Mouse (Mus musculus): ENCODE measurements around the gene Arhgef10l. TPM values are rescaled to one million over a fixed set of nuclear protein-coding genes. Genes with fewer than 3 reads are reported as not detected.

Arhgef10l gene
- polyA plus RNA-seq, 1 experiment from 2014 or later: 13.4 TPM

DNA sequence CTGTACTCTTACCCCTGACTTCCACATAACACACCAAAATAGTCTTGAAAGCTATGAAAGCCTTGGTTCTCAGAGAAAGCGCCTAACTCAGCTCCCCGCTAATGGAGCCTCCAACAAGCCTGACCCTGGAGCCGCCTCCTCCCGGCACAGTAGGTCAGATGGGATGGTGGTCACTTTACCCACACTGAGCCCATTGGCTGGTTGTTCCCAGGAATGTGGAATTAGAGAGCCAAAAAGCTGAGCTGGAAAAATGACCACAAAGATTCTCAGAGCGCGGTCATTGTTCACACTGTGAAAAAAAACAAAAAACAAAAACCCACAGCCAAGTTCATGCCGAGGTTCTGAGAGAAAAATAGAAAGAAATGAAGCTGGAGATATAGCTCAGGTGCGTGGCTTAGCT, 9.3 kb downstream of the Arhgef10l start:
- H3K4me3 ChIP-seq (ENCODE audit: low read depth, low read length): no peak overlapping the region
- 69% methylated on average over 8 of the region's 8 CpGs for WGBS
- no peak overlapping the region for H3K9ac ChIP-seq (ENCODE audit: low read depth, low read length)
- no peaks in the 10 kb centered on the region for H3K27me3 ChIP-seq (replicated peaks; ENCODE audit: control insufficient read depth, insufficient read depth, low read length)
- no peak overlapping the region for H3K4me2 ChIP-seq (ENCODE audit: low read depth, low read length)
- no peak overlapping the region; the same call in 1 of the 2 replicates for H3K27ac ChIP-seq (replicated peaks; ENCODE audit: low read depth, low read length)
- no peaks in the 10 kb centered on the region for H3K36me3 ChIP-seq (ENCODE audit: control insufficient read depth, insufficient read depth, low read length)
- peaks cover 21% of the 10 kb centered on the region for H3K4me1 ChIP-seq (ENCODE audit: control insufficient read depth, insufficient read depth, low read length)
- H3K9me3 ChIP-seq (ENCODE audit: control insufficient read depth, low read length): no peaks in the 10 kb centered on the region
- DNase-seq (ENCODE audit: low spot score) (no peak), ATAC-seq (ENCODE audit: low read depth) (no peak)

GRCm38 (mm10) chr4:140654798-140655197, 11.0 kb downstream of the Arhgef10l start:
- Histone ChIP-seq H3K9me3 (ENCODE audit: control insufficient read depth, low read length) (no peaks in the 10 kb centered on the region), H3K27me3 (replicated peaks; ENCODE audit: control insufficient read depth, insufficient read depth, low read length) (no peaks in the 10 kb centered on the region), H3K9ac (ENCODE audit: low read depth, low read length) (no peak overlapping the region), H3K4me2 (ENCODE audit: low read depth, low read length) (no peak overlapping the region), H3K36me3 (ENCODE audit: control insufficient read depth, insufficient read depth, low read length) (no peaks in the 10 kb centered on the region), H3K4me3 (ENCODE audit: low read depth, low read length) (no peak overlapping the region), H3K27ac (replicated peaks; ENCODE audit: low read depth, low read length) (no peak overlapping the region), H3K4me1 (ENCODE audit: control insufficient read depth, insufficient read depth, low read length) (peaks cover 21% of the 10 kb centered on the region)
- ATAC-seq (ENCODE audit: low read depth) (no peak), DNase-seq (ENCODE audit: low spot score) (no peak)
- 59% methylated on average over 8 of the region's 8 CpGs for WGBS

DNA sequence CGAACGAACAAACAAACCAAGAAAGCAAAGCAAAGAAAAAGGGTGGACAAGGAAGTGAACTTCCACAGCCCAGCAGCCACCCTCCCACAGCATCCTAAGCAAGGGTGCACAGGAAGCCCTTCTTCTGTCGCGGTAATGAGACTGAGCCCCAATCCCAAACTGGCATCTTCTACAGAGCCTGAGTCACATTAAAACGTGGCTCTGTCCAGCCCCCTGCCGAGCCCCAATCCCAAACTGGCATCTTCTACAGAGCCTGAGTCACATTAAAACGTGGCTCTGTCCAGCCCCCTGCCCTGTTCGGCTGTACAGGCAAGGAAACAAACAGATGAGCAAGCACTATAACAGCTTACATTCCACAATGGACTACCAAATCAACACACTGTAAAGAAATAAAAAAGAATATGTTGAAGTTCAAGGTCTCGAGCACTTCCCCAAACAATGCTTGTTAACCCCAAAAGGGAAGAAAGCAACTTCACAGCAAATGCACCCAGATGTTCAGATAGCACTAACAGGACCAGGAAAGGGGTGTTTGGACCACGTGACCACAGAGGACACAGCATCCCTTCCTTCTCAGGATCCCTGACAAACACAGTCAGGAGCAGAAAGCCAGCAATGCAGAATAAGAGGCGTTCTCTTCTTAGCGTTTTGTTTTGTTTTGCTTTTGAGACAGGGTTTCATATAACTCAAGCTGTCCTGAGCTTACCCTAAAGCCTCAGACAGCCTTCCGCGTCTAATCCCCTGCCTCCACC, 11.8 kb downstream of the Arhgef10l start:
- WGBS: 36% methylated on average over 14 of the region's 14 CpGs
- DNase-seq (ENCODE audit: low spot score) (peak; percentile 26), ATAC-seq (ENCODE audit: low read depth) (no peak)
- H3K9me3 ChIP-seq (ENCODE audit: control insufficient read depth, low read length): no peaks in the 10 kb centered on the region
- H3K36me3 ChIP-seq (ENCODE audit: control insufficient read depth, insufficient read depth, low read length): no peaks in the 10 kb centered on the region
- H3K4me1 ChIP-seq (ENCODE audit: control insufficient read depth, insufficient read depth, low read length): peaks cover 24% of the 10 kb centered on the region
- H3K27me3 ChIP-seq (replicated peaks; ENCODE audit: control insufficient read depth, insufficient read depth, low read length): no peaks in the 10 kb centered on the region
- H3K4me3 ChIP-seq (ENCODE audit: low read depth, low read length): no peak overlapping the region
- no peak overlapping the region for H3K4me2 ChIP-seq (ENCODE audit: low read depth, low read length)
- H3K9ac ChIP-seq (ENCODE audit: low read depth, low read length): no peak overlapping the region
- H3K27ac ChIP-seq (replicated peaks; ENCODE audit: low read depth, low read length): no peak overlapping the region

DNA sequence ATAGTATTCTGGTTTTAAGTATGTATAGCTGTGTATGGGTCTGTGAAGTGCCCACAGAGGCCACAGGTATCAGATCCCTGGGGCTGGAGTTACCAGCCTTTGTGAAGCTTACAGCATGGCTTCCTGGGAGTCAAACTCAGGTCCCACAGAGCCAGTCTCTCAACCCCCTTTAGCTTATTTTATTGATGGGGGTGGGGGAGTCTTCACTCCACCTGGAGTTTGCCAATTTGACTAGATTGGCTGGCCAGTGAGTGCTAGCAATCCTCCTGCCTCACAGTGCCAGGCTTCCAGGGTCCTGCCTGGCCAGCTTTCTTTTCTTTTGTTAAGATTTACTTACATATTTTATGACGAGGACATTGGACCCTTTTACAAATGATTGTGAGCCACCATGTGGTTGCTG, 16.1 kb downstream of the Arhgef10l start:
- Histone ChIP-seq H3K9me3 (ENCODE audit: control insufficient read depth, low read length) (no peaks in the 10 kb centered on the region), H3K4me2 (ENCODE audit: low read depth, low read length) (no peak overlapping the region), H3K9ac (ENCODE audit: low read depth, low read length) (no peak overlapping the region), H3K27ac (replicated peaks; ENCODE audit: low read depth, low read length) (no peak overlapping the region), H3K4me1 (ENCODE audit: control insufficient read depth, insufficient read depth, low read length) (peaks cover 14% of the 10 kb centered on the region), H3K36me3 (ENCODE audit: control insufficient read depth, insufficient read depth, low read length) (0 out of 2 replicates have a peak, but pooled peaks cover 4% of the 10 kb centered on the region), H3K27me3 (replicated peaks; ENCODE audit: control insufficient read depth, insufficient read depth, low read length) (no peaks in the 10 kb centered on the region), H3K4me3 (ENCODE audit: low read depth, low read length) (no peak overlapping the region)
- WGBS: 72% methylated on average over 1 of the region's 1 CpGs
- ATAC-seq (ENCODE audit: low read depth): no peak
- no peak for DNase-seq (ENCODE audit: low spot score)

DNA sequence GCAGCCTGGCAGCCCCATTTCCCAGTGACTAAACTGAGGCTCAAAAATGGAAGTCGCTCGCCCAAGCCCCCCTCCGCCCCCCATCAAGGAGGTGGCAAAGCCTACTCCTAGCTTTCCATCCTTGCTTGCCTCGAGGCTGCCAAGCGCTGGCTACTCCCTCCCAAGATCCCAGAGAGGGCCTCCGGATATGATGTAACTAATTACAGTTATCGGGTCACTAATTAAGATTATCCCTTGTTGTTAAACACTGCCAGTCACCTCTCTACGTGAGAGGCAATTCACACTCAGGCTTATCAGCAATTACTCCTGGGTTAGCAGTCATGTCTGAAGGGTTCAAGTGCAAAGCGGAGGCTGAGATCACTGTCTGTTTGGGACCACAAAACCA, 16.6 kb downstream of the Arhgef10l start:
- no peak for ATAC-seq (ENCODE audit: low read depth)
- H3K27me3 ChIP-seq (replicated peaks; ENCODE audit: control insufficient read depth, insufficient read depth, low read length): no peaks in the 10 kb centered on the region
- WGBS: 20% methylated on average over 9 of the region's 9 CpGs

DNA sequence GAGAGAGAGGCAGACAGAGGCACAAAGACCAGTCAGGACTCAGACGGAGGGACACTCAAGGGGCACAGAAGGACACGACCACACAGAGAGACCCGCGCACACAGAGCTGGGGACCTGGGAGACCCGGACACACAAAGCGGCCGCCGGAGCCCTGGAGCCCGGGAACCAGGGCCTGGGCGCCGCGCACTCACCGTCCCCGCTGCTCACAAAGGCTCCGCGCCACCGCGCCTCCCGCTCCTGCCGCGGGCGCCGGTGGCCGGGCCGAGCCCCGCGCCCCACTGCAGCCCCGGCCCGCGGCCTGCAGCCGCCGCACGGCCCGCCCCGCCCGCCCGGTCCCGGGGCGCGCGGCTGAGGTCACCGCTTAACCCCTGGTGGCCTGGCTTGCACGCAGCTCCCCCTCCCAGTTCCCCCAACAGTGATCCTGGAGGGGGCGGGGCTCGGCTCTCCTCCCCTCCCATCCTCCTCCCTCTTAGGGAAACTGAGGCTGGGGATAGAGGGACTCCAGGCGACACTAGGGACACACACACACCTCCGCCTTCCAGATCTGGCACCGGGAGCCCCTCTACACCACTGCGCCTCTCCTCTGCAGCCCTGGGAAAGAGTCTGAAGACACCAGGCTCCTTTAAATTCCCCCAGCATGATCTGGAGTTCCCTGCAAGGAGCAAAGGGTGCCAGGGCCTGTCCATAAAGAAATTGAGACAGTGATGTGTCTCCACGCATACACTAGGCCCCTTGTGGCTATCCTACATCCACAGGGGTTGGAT, 17.2 kb downstream of the Arhgef10l start:
- H3K4me2 ChIP-seq (ENCODE audit: low read depth, low read length): peak overlapping the region; percentile 63
- peak overlapping the region; percentile 88 for H3K27ac ChIP-seq (replicated peaks; ENCODE audit: low read depth, low read length)
- H3K36me3 ChIP-seq (ENCODE audit: control insufficient read depth, insufficient read depth, low read length): 0 out of 2 replicates have a peak, but pooled peaks cover 4% of the 10 kb centered on the region
- WGBS: 2% methylated on average over 6 of the region's 50 CpGs
- H3K9ac ChIP-seq (ENCODE audit: low read depth, low read length): peak overlapping the region; percentile 93
- H3K27me3 ChIP-seq (replicated peaks; ENCODE audit: control insufficient read depth, insufficient read depth, low read length): no peaks in the 10 kb centered on the region
- DNase-seq (ENCODE audit: low spot score): peak; percentile 59
- no peaks in the 10 kb centered on the region for H3K9me3 ChIP-seq (ENCODE audit: control insufficient read depth, low read length)
- peak overlapping the region; percentile 66 for H3K4me3 ChIP-seq (ENCODE audit: low read depth, low read length)
- ATAC-seq (ENCODE audit: low read depth): peak; percentile 79
- H3K4me1 ChIP-seq (ENCODE audit: control insufficient read depth, insufficient read depth, low read length): peaks cover 5% of the 10 kb centered on the region; the same call in 1 of the 2 replicates

More for the DNA sequence above, 16.6 kb downstream of the Arhgef10l start:
- no peaks in the 10 kb centered on the region for H3K9me3 ChIP-seq (ENCODE audit: control insufficient read depth, low read length)
- peaks cover 10% of the 10 kb centered on the region for H3K4me1 ChIP-seq (ENCODE audit: control insufficient read depth, insufficient read depth, low read length)
- H3K27ac ChIP-seq (replicated peaks; ENCODE audit: low read depth, low read length): peak overlapping the region; percentile 88; the same call in 1 of the 2 replicates
- H3K9ac ChIP-seq (ENCODE audit: low read depth, low read length): peak overlapping the region; percentile 93
- no peak for DNase-seq (ENCODE audit: low spot score)
- peak overlapping the region; percentile 66 for H3K4me3 ChIP-seq (ENCODE audit: low read depth, low read length)
- H3K4me2 ChIP-seq (ENCODE audit: low read depth, low read length): peak overlapping the region; percentile 63
- H3K36me3 ChIP-seq (ENCODE audit: control insufficient read depth, insufficient read depth, low read length): 0 out of 2 replicates have a peak, but pooled peaks cover 4% of the 10 kb centered on the region

DNA sequence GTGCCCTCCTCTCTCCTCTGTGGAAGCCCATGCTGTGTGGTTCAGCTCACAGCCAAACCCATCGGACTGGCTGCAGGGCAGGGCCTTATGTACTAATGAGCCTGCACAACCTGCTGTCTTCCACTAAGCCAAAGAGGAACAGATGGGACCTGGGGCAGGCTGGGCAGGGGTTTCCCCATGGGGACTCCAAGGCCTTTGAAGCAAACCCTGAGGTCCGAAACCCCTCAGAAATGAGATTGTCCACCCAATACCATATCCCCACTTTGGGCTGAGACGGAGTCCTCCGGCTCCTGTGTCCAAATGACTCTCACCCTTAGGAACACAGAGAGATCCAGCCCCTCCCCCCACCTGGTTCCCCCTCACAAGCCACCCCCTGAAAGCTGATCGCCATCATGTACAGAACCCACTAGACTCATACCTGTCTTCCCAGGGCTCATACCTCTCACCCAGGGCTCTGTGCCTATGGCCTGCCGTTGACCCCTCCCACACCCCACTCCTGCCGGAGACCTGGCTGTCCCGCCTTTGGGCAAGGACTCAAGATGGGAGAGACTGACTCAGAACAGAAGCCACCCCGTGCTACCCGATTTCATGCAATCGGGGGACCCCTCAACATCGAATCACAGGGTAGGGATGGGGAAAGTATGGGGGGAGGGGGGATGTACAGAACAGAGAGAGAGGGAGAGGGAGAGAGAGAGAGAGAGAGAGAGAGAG, 17.9 kb downstream of the Arhgef10l start:
- peak overlapping the region; percentile 66 for H3K4me3 ChIP-seq (ENCODE audit: low read depth, low read length)
- 0 out of 2 replicates have a peak, but pooled peaks cover 4% of the 10 kb centered on the region for H3K36me3 ChIP-seq (ENCODE audit: control insufficient read depth, insufficient read depth, low read length)
- peaks cover 4% of the 10 kb centered on the region; the same call in 1 of the 2 replicates for H3K4me1 ChIP-seq (ENCODE audit: control insufficient read depth, insufficient read depth, low read length)
- H3K9me3 ChIP-seq (ENCODE audit: control insufficient read depth, low read length): 0 out of 2 replicates have a peak, but pooled peaks cover 3% of the 10 kb centered on the region
- WGBS: 4% methylated on average over 10 of the region's 12 CpGs
- ATAC-seq (ENCODE audit: low read depth) (peak; percentile 58), DNase-seq (ENCODE audit: low spot score) (peak; percentile 59)
- H3K9ac ChIP-seq (ENCODE audit: low read depth, low read length): peak overlapping the region; percentile 93
- no peaks in the 10 kb centered on the region for H3K27me3 ChIP-seq (replicated peaks; ENCODE audit: control insufficient read depth, insufficient read depth, low read length)
- peak overlapping the region; percentile 88 for H3K27ac ChIP-seq (replicated peaks; ENCODE audit: low read depth, low read length)
- H3K4me2 ChIP-seq (ENCODE audit: low read depth, low read length): peak overlapping the region; percentile 63

DNA sequence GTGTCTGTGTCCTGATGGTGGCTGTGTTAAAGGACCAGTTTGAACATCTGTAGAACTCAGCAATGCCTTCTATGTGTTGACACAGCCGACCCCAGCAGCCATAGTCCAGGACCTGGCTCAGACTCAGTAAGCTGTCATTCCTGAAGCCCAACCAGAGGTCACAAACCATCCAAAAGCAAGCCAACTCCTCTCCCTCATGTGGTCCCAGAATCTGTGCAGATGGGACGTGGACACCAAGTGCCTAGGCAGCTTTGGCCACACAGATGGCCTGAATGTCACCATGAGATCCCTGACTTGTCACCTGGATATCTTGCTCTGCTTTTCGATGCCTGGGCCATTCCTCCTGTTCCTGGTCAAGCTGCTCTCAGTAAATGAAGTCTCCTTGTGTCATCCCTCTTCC, 20.2 kb downstream of the Arhgef10l start:
- peaks cover 4% of the 10 kb centered on the region; the same call in 1 of the 2 replicates for H3K4me1 ChIP-seq (ENCODE audit: control insufficient read depth, insufficient read depth, low read length)
- DNase-seq (ENCODE audit: low spot score): no peak
- ATAC-seq (ENCODE audit: low read depth): no peak
- H3K27ac ChIP-seq (replicated peaks; ENCODE audit: low read depth, low read length): no peak overlapping the region
- H3K4me3 ChIP-seq (ENCODE audit: low read depth, low read length): no peak overlapping the region
- no peak overlapping the region for H3K4me2 ChIP-seq (ENCODE audit: low read depth, low read length)
- no peak overlapping the region for H3K9ac ChIP-seq (ENCODE audit: low read depth, low read length)
- H3K27me3 ChIP-seq (replicated peaks; ENCODE audit: control insufficient read depth, insufficient read depth, low read length): no peaks in the 10 kb centered on the region
- H3K9me3 ChIP-seq (ENCODE audit: control insufficient read depth, low read length): 0 out of 2 replicates have a peak, but pooled peaks cover 9% of the 10 kb centered on the region
- WGBS: 81% methylated on average over 3 of the region's 3 CpGs
- 0 out of 2 replicates have a peak, but pooled peaks cover 4% of the 10 kb centered on the region for H3K36me3 ChIP-seq (ENCODE audit: control insufficient read depth, insufficient read depth, low read length)
